Comparison of ENCODE assay signal across 12 mouse cellular contexts in the genomic region with DNA sequence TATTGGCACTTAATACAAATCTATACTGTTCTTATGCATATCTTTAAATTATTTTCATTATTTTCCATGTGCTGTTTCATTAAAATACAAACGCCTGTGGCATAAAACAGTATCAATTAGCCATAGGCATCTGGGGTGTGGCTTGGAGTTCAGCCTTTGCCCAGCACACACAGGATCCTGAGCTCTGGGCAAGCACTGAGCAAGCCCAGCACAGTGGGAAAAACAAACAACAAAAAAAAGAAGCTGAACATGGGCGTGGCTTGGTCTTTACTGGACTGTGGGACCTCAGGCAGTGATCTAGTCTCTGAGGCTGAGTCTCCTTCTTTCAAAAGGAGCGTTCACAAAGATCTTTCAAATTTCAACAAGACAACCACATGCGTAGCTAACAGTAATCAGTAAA.
"Had no signal": no experiment of that assay in that cellular context is flagged by ENCODE, and none has a peak within 500 bp of the region (broad histone marks: within the 10 kb centered on the region; RNA-seq: fewer than 3 reads in every experiment).

No protein-coding gene starts in this region.

- H3K36me3 ChIP-seq: limb, embryonic 13.5 days had no signal

- H3K4me3 ChIP-seq: limb, embryonic 13.5 days had no signal

- H3K27me3 ChIP-seq: limb, embryonic 13.5 days had no signal

- DNase-seq: kidney, adult 11 months; kidney, adult 9 months; kidney, postnatal 4 days; left cerebral cortex, postnatal 4 days; lung, adult 18-20 months; right cerebral cortex, adult 18-20 months; thymus, adult 2 months; thymus, postnatal 25 days had no signal

- H3K9ac ChIP-seq: hindbrain, embryonic 14.5 days; limb, embryonic 13.5 days had no signal

- ATAC-seq: midbrain, embryonic 16.5 days had no signal

- H3K9me3 ChIP-seq: limb, embryonic 13.5 days had no signal

- H3K4me2 ChIP-seq: hindbrain, embryonic 14.5 days; limb, embryonic 13.5 days had no signal

- H3K27ac ChIP-seq: hindbrain, embryonic 14.5 days; kidney, postnatal 0 days; limb, embryonic 13.5 days had no signal
